Mouse (Mus musculus) limb, embryonic 13.5 days (tissue): ENCODE data around the gene Fkbp8. TPM values are rescaled to one million over a fixed set of nuclear protein-coding genes. Genes with fewer than 3 reads are reported as not detected.
A peak's percentile ranks its signal among the peaks of the same experiment; 100 is the strongest.

ENCODE experiments used
- ATAC-seq: fragments of 200-750 bp; cut with Nextera tagmentation; 2 replicates; pipeline ENCODE4 v1.8.0; 2017; ENCODE audit warnings: low read depth, moderate number of reproducible peaks, moderate TSS enrichment; ENCODE audit not compliant: low FRiP score
- H3K27ac ChIP-seq: fragments of 300-500 bp; sonication (generic); 2 replicates; pipeline ENCODE4 v1.5.1; 2015; ENCODE audit warnings: inconsistent platforms, mild to moderate bottlenecking, moderate library complexity
- H3K27me3 ChIP-seq: fragments of 300-500 bp; sonication (generic); 2 replicates; pipeline ENCODE4 v1.6.1; 2015; ENCODE audit warnings: mild to moderate bottlenecking, inconsistent platforms
- H3K36me3 ChIP-seq: fragments of 300-500 bp; sonication (generic); 2 replicates; pipeline ENCODE4 v1.6.1; 2015; ENCODE audit warnings: inconsistent platforms, mild to moderate bottlenecking, moderate library complexity
- H3K4me1 ChIP-seq: fragments of 300-500 bp; sonication (generic); 2 replicates; pipeline ENCODE4 v1.6.1; 2015; ENCODE audit warnings: inconsistent platforms
- H3K4me2 ChIP-seq: fragments of 300-500 bp; sonication (generic); replicated peaks from 2 replicates; pipeline ENCODE4 v1.6.1; 2015; ENCODE audit warnings: inconsistent platforms, mild to moderate bottlenecking, moderate library complexity
- H3K4me3 ChIP-seq: fragments of 300-500 bp; sonication (generic); 2 replicates; pipeline ENCODE4 v1.5.1; 2015; ENCODE audit warnings: moderate library complexity, mild to moderate bottlenecking, inconsistent platforms
- H3K9ac ChIP-seq: fragments of 300-500 bp; sonication (generic); 2 replicates; pipeline ENCODE4 v1.6.1; 2015; ENCODE audit warnings: mild to moderate bottlenecking, inconsistent platforms
- H3K9me3 ChIP-seq: fragments of 300-500 bp; sonication (generic); 2 replicates; pipeline ENCODE4 v1.6.1; 2016; ENCODE audit warnings: inconsistent platforms
- WGBS: fragments of 180-500 bp; shearing (Covaris S2); methylation state at CpG from one replicate; pipeline ENCODE4 v1.1.7; 2015; 5-methylcytosine and 5-hydroxymethylcytosine counted together
- polyA plus RNA-seq: library from polyadenylated mRNA; unstranded; fragments of >200 nt; fragmentation: Nextera tagmentation; extraction: Ambion mirVana; gene quantifications from 2 replicates; pipeline ENCODE4 v1.2.1, GENCODE M21; 2015

Gene Fkbp8
- polyA plus RNA-seq, 1 experiment from 2014 or later = 284 TPM

DNA sequence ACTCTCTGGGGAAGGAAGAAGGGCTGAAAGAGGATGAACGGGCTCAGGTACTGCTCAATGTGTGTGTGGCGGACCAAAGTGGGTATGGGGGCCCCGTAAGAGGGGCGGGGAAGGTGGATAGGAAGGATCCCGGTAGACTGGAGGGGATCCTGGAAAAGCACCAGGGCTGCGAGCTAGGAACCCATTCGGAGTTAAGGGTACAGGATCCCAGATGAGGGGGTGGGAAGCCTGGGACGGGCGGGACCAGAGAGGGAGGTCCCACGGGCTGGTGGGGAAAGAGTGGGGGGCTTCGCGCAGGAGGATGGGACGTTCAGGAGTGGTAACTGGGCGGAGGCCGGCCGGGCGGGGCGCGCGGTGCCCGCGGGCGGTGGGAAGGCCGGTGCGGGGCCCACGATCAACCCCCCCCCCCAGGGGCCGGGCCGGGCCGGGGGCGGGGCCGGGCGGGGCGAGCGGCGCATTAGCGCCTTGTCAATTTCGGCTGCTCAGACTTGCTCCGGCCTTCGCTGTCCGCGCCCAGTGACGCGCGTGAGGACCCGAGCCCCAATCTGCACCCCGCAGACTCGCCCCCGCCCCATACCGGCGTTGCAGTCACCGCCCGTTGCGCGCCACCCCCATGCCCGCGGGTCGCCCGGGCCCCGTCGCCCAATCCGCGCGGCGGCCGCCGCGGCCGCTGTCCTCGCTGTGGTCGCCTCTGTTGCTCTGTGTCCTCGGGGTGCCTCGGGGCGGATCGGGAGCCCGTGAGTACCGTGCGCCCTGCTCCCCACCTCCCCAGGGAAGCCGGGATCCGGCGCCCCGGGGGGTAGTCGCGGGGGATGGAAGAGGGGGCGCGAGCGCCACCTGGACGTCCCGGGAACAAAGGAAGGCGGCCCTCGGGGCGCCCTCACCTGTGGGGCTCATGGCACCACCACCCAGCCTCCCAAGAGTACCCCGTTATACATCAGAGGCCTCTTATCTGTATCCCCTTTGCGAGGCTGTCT is 34.6 kb upstream of the Fkbp8 start, which contains the start of gene Crlf1:
TSS of gene Crlf1 (plus strand) at position 495 of the 977 bp plus-strand sequence.
- Histone ChIP-seq H3K27me3 (peaks cover 93% of the 10 kb centered on the region), H3K27ac (peak within 1 kb of the TSS; percentile 59), H3K9ac (peak within 1 kb of the TSS; percentile 72), H3K36me3 (no peaks in the 10 kb centered on the region), H3K4me1 (peaks cover 81% of the 10 kb centered on the region), H3K4me2 (peak within 1 kb of the TSS; percentile 90), H3K9me3 (no peaks in the 10 kb centered on the region), H3K4me3 (peak within 1 kb of the TSS; percentile 63)
- WGBS = under 1% methylated on average over 58 of the region's 93 CpGs
- ATAC-seq = no peak

DNA sequence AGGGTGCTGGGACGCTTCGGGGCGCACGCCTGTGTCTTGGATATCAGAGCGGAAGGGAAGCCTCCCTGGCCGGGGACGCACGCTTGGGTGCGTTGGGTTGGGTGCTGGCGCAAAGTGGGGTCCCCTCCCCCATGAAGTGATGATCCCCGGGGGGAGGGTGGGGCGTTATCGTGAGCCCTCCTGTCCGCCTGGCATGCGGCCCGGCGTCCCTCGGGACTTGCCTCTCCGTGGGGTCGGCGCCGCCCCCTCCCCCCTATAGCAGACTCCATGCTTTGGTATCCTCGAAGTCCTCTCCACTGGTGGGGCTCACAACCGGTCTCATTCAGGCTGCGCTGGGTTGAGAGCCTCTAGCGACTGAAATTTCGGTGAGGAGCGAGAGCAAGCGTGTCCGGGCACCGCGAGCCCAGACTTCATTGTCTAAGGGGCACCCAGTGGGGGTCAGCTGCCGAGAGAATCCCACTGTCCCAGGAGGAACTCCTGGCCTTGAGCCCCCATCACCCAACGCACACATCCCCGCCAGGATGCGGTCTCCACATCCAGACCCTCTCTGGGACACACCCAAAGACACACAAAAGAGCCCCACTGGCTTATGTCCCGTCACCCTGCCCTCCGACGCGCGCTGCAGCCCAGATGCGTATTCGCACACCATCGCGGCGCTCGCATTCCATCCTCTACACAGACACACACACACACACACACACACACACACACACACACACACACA is 33.7 kb upstream of the Fkbp8 start:
- 0 out of 2 replicates have a peak, but pooled peaks have one; percentile 7 for ATAC-seq

DNA sequence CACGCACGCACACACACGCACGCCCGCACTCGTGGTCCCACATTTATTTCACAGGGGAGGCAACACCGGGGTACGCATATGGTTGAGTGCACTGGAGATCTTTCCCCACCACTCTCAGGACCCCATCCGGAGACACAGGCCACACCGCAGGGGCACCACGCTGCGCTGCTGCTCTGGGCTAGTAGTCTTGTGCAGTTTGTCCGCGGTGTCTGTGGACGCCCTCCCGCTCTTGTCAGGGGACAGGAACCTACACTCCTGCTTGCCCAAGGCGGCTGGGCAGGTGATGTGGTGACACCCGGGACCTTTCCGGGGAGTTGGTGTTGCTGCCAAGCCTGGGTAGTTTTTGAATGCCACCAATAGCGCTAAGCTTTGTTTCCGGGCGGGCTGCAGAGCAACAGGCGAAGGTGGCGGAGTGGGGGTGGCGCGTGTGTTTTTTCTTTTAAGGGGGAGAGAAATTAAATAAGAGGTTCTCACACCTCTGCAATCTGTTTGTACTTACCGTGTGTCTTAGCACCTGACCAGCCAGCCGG is 33.0 kb upstream of the Fkbp8 start:
- ATAC-seq = no peak
- 1% methylated on average over 22 of the region's 28 CpGs for WGBS
- Histone ChIP-seq H3K4me2 (peak overlapping the region; percentile 90), H3K27me3 (peaks cover 90% of the 10 kb centered on the region), H3K27ac (peak overlapping the region; percentile 59; the same call in 1 of the 2 replicates), H3K9me3 (no peaks in the 10 kb centered on the region), H3K36me3 (no peaks in the 10 kb centered on the region), H3K4me1 (peaks cover 76% of the 10 kb centered on the region), H3K4me3 (peak overlapping the region; percentile 63), H3K9ac (peak overlapping the region; percentile 72)

More for the DNA sequence above, 33.7 kb upstream of the Fkbp8 start:
- Histone ChIP-seq H3K36me3 (no peaks in the 10 kb centered on the region), H3K9me3 (no peaks in the 10 kb centered on the region), H3K4me3 (peak overlapping the region; percentile 63), H3K9ac (peak overlapping the region; percentile 72), H3K27me3 (peaks cover 90% of the 10 kb centered on the region), H3K4me1 (peaks cover 76% of the 10 kb centered on the region), H3K4me2 (peak overlapping the region; percentile 90), H3K27ac (peak overlapping the region; percentile 59)
- under 1% methylated on average over 46 of the region's 47 CpGs for WGBS

DNA sequence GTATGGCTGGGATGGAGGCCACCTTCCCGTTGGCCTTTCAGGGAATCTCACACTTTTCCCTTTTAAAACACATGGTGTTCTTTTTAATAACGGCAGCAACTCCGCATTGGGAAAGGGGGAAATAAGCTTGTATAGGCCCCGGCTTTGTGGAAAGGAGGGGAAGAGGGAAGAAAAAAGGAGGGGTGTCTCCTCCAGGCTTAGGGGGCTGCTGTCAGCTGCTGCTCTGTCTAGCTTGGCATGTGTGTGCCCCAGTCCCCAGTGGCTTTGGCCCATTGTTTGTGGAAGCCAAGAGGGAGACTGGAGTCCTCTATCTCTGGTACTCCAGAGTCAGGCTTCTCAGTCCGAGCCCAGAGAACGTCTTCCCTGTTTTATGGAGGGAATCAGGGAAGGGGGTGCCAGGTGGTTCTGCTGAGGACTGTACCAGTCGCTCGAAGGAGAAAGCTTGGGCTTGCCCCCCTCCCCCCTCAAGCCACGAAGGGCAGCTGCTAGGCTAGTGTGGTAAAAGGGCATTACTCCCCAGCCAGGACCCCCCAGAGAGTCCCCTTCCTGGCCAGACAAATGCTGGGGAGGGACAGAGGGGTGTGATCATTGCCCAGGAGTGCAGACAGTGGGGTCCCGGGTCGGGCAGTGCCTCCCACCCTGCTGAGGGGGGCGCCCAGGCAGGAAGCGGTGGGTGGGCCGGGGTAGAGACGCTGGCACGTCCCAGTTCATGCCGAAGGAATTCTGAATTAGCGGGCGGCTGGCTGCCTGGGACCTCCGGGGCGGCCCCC is 32.3 kb upstream of the Fkbp8 start:
- no peaks in the 10 kb centered on the region for H3K36me3 ChIP-seq
- WGBS = 4% methylated on average over 21 of the region's 21 CpGs
- peak overlapping the region; percentile 59 for H3K27ac ChIP-seq
- H3K9ac ChIP-seq = peak overlapping the region; percentile 72
- H3K4me1 ChIP-seq = peaks cover 74% of the 10 kb centered on the region
- peak overlapping the region; percentile 63 for H3K4me3 ChIP-seq
- ATAC-seq = no peak
- H3K27me3 ChIP-seq = peaks cover 90% of the 10 kb centered on the region
- no peaks in the 10 kb centered on the region for H3K9me3 ChIP-seq
- peak overlapping the region; percentile 90 for H3K4me2 ChIP-seq

DNA sequence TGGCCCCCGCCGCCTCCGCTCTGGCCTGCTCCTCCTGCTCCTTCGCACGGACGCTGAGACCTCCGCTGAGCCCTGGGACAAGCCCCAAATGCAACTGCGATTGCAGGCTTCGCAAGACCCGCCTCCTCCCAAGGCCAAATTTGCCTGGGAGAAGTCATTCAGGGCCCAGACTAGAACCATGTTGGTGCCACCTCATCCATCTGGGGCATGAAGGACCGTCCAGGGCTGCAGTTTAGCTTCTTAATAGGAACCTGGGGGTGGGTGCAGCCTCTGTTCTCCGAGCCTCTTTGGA is 31.8 kb upstream of the Fkbp8 start:
- Histone ChIP-seq H3K36me3 (no peaks in the 10 kb centered on the region), H3K4me1 (peaks cover 71% of the 10 kb centered on the region), H3K9ac (peak overlapping the region; percentile 72), H3K9me3 (no peaks in the 10 kb centered on the region), H3K27me3 (peaks cover 90% of the 10 kb centered on the region), H3K4me3 (peak overlapping the region; percentile 63), H3K27ac (peak overlapping the region; percentile 59), H3K4me2 (peak overlapping the region; percentile 90)
- 11% methylated on average over 12 of the region's 12 CpGs for WGBS
- no peak for ATAC-seq

DNA sequence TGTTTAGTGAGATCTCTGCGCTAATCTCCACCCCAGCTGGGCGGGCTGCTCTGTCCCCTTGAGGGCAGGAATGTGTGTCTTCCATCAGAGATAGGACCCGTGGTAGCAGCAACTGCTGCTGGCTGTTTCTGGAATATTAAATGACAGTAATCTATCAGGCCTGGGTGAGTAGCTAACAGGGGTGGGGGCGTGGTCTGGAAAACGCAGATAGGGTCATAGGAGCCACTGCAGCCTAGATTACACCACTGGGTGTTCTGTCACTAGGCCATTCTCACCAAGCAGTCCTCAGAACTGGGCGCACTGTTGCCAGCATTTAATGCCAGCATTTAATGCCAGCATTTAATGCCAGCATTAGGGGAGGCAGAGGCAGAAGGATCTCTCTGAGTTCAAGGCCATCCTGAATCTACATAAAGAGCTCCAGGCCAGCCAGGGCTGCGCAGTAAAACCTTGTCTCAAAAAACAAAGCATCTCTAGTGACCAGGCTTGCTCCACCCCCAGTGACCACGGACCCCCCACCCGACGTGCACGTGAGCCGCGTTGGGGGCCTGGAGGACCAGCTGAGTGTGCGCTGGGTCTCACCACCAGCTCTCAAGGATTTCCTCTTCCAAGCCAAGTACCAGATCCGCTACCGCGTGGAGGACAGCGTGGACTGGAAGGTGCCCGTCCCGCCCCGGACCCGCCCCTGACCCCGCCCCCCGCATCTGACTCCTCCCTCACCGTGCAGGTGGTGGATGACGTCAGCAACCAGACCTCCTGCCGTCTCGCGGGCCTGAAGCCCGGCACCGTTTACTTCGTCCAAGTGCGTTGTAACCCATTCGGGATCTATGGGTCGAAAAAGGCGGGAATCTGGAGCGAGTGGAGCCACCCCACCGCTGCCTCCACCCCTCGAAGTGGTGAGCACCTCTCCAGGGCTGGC is 26.9 kb upstream of the Fkbp8 start:
- Histone ChIP-seq H3K27ac (no peak overlapping the region), H3K4me3 (peak overlapping the region; percentile 12; the same call in 1 of the 2 replicates), H3K9me3 (no peaks in the 10 kb centered on the region), H3K4me2 (peak overlapping the region; percentile 50), H3K4me1 (peaks cover 75% of the 10 kb centered on the region), H3K27me3 (peaks cover 62% of the 10 kb centered on the region), H3K36me3 (0 out of 2 replicates have a peak, but pooled peaks cover 3% of the 10 kb centered on the region), H3K9ac (no peak overlapping the region)
- WGBS = 12% methylated on average over 39 of the region's 39 CpGs
- ATAC-seq = no peak

DNA sequence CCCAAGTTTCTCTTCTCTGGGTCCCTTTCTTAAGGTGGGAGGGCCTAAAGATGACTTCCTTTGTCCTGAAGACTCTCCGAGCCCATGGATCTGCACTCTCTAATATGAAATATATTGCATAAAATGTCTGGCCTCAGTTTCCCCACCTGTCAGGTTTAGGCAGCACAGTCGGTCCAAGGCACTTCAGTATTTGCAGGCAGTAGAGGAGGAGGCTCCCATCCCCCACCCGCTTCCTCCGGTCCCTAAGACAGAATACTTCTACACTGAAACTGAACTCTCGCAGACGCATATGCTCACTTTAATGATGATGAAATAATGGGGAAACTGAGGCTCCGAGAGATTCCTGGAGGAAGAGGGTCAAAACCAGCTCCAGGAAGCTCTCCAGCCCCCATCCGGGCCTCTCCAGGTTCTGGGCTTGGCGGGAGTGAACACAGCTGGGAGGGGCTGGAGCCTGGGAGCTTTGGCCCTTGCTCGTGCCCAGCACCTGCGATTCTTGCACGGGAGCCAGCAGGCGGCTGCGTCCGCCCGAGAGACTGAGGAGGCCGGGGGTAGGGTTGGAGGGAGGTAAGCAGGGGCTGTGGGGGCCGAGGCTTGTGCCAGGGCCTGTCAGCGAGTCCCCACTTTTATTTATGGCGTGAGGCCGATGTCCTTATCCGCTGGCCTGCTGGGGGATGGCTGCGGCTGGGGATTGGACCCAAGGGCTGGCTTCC is 25.5 kb upstream of the Fkbp8 start:
- ATAC-seq = no peak
- WGBS = 14% methylated on average over 23 of the region's 23 CpGs
- Histone ChIP-seq H3K36me3 (peaks cover 4% of the 10 kb centered on the region), H3K4me3 (0 out of 2 replicates have a peak overlapping the region, but pooled peaks have one; percentile 0), H3K9ac (peak overlapping the region; percentile 57; the same call in 1 of the 2 replicates), H3K9me3 (no peaks in the 10 kb centered on the region), H3K27ac (no peak overlapping the region), H3K4me1 (peaks cover 75% of the 10 kb centered on the region), H3K27me3 (peaks cover 49% of the 10 kb centered on the region), H3K4me2 (peak overlapping the region; percentile 79)

DNA sequence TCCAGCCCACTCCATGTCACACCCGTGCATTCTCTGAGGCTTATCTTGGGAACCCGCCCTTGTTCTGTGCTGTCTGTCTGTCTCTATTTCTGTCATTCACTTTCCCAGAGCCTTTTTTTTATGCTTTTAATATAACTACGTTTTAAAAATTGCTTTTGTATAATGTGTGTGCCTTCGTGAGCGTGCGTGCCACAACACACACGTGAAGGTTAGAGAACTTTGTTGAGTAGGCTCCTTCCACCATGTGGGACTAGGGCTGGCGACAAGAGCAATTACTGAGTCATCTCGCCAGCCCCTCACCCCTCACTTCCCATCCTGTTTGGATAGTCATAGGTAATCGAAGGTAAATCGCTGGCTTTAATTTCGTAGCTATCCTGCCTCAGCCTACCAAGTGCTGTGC is 25.0 kb upstream of the Fkbp8 start:
- no peak for ATAC-seq
- Histone ChIP-seq H3K36me3 (peaks cover 9% of the 10 kb centered on the region), H3K4me2 (peak overlapping the region; percentile 79), H3K4me3 (no peak overlapping the region), H3K9ac (peak overlapping the region; percentile 36; the same call in 1 of the 2 replicates), H3K9me3 (no peaks in the 10 kb centered on the region), H3K4me1 (peaks cover 76% of the 10 kb centered on the region), H3K27ac (no peak overlapping the region), H3K27me3 (peaks cover 45% of the 10 kb centered on the region)
- WGBS = 32% methylated on average over 12 of the region's 12 CpGs

DNA sequence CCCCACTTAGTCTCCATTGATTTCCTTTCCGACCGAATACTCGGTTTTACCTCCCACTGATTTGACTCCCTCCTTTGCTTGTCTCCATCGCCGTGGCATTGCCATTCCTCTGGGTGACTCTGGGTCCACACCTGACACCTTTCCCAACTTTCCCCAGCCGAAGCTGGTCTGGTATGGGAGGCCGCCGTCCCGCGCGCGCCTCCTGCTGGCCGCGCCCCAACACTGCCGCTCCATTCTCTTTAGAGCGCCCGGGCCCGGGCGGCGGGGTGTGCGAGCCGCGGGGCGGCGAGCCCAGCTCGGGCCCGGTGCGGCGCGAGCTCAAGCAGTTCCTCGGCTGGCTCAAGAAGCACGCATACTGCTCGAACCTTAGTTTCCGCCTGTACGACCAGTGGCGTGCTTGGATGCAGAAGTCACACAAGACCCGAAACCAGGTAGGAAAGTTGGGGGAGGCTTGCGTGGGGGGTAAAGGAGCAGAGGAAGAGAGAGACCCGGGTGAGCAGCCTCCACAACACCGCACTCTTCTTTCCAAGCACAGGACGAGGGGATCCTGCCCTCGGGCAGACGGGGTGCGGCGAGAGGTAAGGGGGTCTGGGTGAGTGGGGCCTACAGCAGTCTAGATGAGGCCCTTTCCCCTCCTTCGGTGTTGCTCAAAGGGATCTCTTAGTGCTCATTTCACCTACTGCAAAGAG is 24.3 kb upstream of the Fkbp8 start:
- Histone ChIP-seq H3K36me3 (peaks cover 16% of the 10 kb centered on the region), H3K9me3 (no peaks in the 10 kb centered on the region), H3K27me3 (peaks cover 44% of the 10 kb centered on the region), H3K4me1 (peaks cover 76% of the 10 kb centered on the region), H3K27ac (peak overlapping the region; percentile 61; the same call in 1 of the 2 replicates), H3K4me3 (no peak overlapping the region), H3K4me2 (peak overlapping the region; percentile 79), H3K9ac (peak overlapping the region; percentile 36; the same call in 1 of the 2 replicates)
- ATAC-seq = 0 out of 2 replicates have a peak, but pooled peaks have one; percentile 14
- WGBS = 10% methylated on average over 46 of the region's 46 CpGs
